Mouse (Mus musculus): Measurements from ENCODE around the gene Anxa9. TPM values are rescaled to one million over a fixed set of nuclear protein-coding genes. Genes with fewer than 3 reads are reported as not detected.

The Anxa9 gene
- polyA plus RNA-seq, 1 experiment, result 1.5 TPM

GRCm38 (mm10) chr3:95282381-95282864 lies 24.6 kb downstream of the Anxa9 start:
- H3K36me3 ChIP-seq (ENCODE audit: control insufficient read depth, insufficient read depth, low read length), result no peaks in the 10 kb centered on the region
- peak; percentile 62 for DNase-seq
- WGBS, result under 1% methylated on average over 11 of the region's 11 CpGs

GRCm38 (mm10) chr3:95281216-95282126 lies 25.5 kb downstream of the Anxa9 start, which contains the start of the genes Mindy1 and Prune1:
TSS of gene Mindy1 (plus strand) at chr3:95281345.
TSS of gene Prune1 (minus strand) at chr3:95282076.
- DNase-seq, result peak; percentile 99
- Histone ChIP-seq H3K4me1 (replicated peaks; ENCODE audit: control insufficient read depth, insufficient read depth, low read length) (peaks cover 16% of the 10 kb centered on the region), H3K36me3 (ENCODE audit: control insufficient read depth, insufficient read depth, low read length) (no peaks in the 10 kb centered on the region), H3K27ac (ENCODE audit: control insufficient read depth, insufficient read depth, low read length) (peak within 1 kb of the TSS; percentile 93), H3K4me3 (ENCODE audit: control insufficient read depth, insufficient read depth, low read length) (peak within 1 kb of the TSS; percentile 99), H3K27me3 (ENCODE audit: control insufficient read depth, insufficient read depth, low read length) (no peaks in the 10 kb centered on the region)
- TF ChIP-seq POLR2A (IDR thresholded peaks at IDR 0.05; ENCODE audit: control insufficient read depth, extremely low read depth, insufficient read depth, low read length, poor library complexity), result peak; percentile 48; the same call in 1 of the 2 replicates
- TF ChIP-seq CTCF (IDR thresholded peaks at IDR 0.05; ENCODE audit: borderline replicate concordance, control insufficient read depth, extremely low read depth, insufficient read depth, low read length, poor library complexity), result peak; percentile 61
- WGBS, result under 1% methylated on average over 53 of the region's 53 CpGs

More at GRCm38 (mm10) chr3:95282381-95282864, 24.6 kb downstream of the Anxa9 start:
- TF ChIP-seq CTCF (IDR thresholded peaks at IDR 0.05; ENCODE audit: borderline replicate concordance, control insufficient read depth, extremely low read depth, insufficient read depth, low read length, poor library complexity) (no peak), POLR2A (IDR thresholded peaks at IDR 0.05; ENCODE audit: control insufficient read depth, extremely low read depth, insufficient read depth, low read length, poor library complexity) (peak; percentile 40; the same call in 1 of the 2 replicates)
- Histone ChIP-seq H3K4me3 (ENCODE audit: control insufficient read depth, insufficient read depth, low read length) (peak overlapping the region; percentile 77), H3K27me3 (ENCODE audit: control insufficient read depth, insufficient read depth, low read length) (no peaks in the 10 kb centered on the region), H3K4me1 (replicated peaks; ENCODE audit: control insufficient read depth, insufficient read depth, low read length) (peaks cover 16% of the 10 kb centered on the region), H3K27ac (ENCODE audit: control insufficient read depth, insufficient read depth, low read length) (peak overlapping the region; percentile 93)

GRCm38 (mm10) chr3:95280747-95281146 lies 26.2 kb downstream of the Anxa9 start:
- H3K36me3 ChIP-seq (ENCODE audit: control insufficient read depth, insufficient read depth, low read length), result no peaks in the 10 kb centered on the region
- DNase-seq, result peak; percentile 9
- WGBS, result 9% methylated on average over 8 of the region's 8 CpGs
- H3K27me3 ChIP-seq (ENCODE audit: control insufficient read depth, insufficient read depth, low read length), result no peaks in the 10 kb centered on the region
- H3K27ac ChIP-seq (ENCODE audit: control insufficient read depth, insufficient read depth, low read length), result peak overlapping the region; percentile 47; the same call in 1 of the 2 replicates
- peak overlapping the region; percentile 99 for H3K4me3 ChIP-seq (ENCODE audit: control insufficient read depth, insufficient read depth, low read length)
- peaks cover 15% of the 10 kb centered on the region for H3K4me1 ChIP-seq (replicated peaks; ENCODE audit: control insufficient read depth, insufficient read depth, low read length)
- TF ChIP-seq POLR2A (IDR thresholded peaks at IDR 0.05; ENCODE audit: control insufficient read depth, extremely low read depth, insufficient read depth, low read length, poor library complexity), result no peak
- TF ChIP-seq CTCF (IDR thresholded peaks at IDR 0.05; ENCODE audit: borderline replicate concordance, control insufficient read depth, extremely low read depth, insufficient read depth, low read length, poor library complexity), result no peak

- H3K27ac ChIP-seq (ENCODE audit: control insufficient read depth, insufficient read depth, low read length), result no peak overlapping the region
These were observed 29.8 kb downstream of the Anxa9 start for GRCm38 (mm10) chr3:95277149-95277551.

GRCm38 (mm10) chr3:95276428-95276934 lies 30.5 kb downstream of the Anxa9 start:
- WGBS, result 44% methylated on average over 5 of the region's 5 CpGs
- no peak for TF ChIP-seq POLR2A (IDR thresholded peaks at IDR 0.05; ENCODE audit: control insufficient read depth, extremely low read depth, insufficient read depth, low read length, poor library complexity)
- no peak for TF ChIP-seq CTCF (IDR thresholded peaks at IDR 0.05; ENCODE audit: borderline replicate concordance, control insufficient read depth, extremely low read depth, insufficient read depth, low read length, poor library complexity)
- no peak overlapping the region for H3K27ac ChIP-seq (ENCODE audit: control insufficient read depth, insufficient read depth, low read length)
- no peak for DNase-seq
- H3K4me1 ChIP-seq (replicated peaks; ENCODE audit: control insufficient read depth, insufficient read depth, low read length), result peaks cover 10% of the 10 kb centered on the region
- H3K36me3 ChIP-seq (ENCODE audit: control insufficient read depth, insufficient read depth, low read length), result no peaks in the 10 kb centered on the region
- no peak overlapping the region for H3K4me3 ChIP-seq (ENCODE audit: control insufficient read depth, insufficient read depth, low read length)
- no peaks in the 10 kb centered on the region for H3K27me3 ChIP-seq (ENCODE audit: control insufficient read depth, insufficient read depth, low read length)

More at GRCm38 (mm10) chr3:95277149-95277551, 29.8 kb downstream of the Anxa9 start:
- Histone ChIP-seq H3K4me1 (replicated peaks; ENCODE audit: control insufficient read depth, insufficient read depth, low read length) (peaks cover 10% of the 10 kb centered on the region), H3K4me3 (ENCODE audit: control insufficient read depth, insufficient read depth, low read length) (no peak overlapping the region), H3K27me3 (ENCODE audit: control insufficient read depth, insufficient read depth, low read length) (no peaks in the 10 kb centered on the region), H3K36me3 (ENCODE audit: control insufficient read depth, insufficient read depth, low read length) (no peaks in the 10 kb centered on the region)
- WGBS, result 91% methylated on average over 1 of the region's 1 CpGs
- no peak for DNase-seq
- no peak for TF ChIP-seq CTCF (IDR thresholded peaks at IDR 0.05; ENCODE audit: borderline replicate concordance, control insufficient read depth, extremely low read depth, insufficient read depth, low read length, poor library complexity)
- TF ChIP-seq POLR2A (IDR thresholded peaks at IDR 0.05; ENCODE audit: control insufficient read depth, extremely low read depth, insufficient read depth, low read length, poor library complexity), result no peak

- TF ChIP-seq CTCF (IDR thresholded peaks at IDR 0.05; ENCODE audit: borderline replicate concordance, control insufficient read depth, extremely low read depth, insufficient read depth, low read length, poor library complexity) (no peak), POLR2A (IDR thresholded peaks at IDR 0.05; ENCODE audit: control insufficient read depth, extremely low read depth, insufficient read depth, low read length, poor library complexity) (no peak)
- DNase-seq, result no peak
- Histone ChIP-seq H3K27me3 (ENCODE audit: control insufficient read depth, insufficient read depth, low read length) (no peaks in the 10 kb centered on the region), H3K36me3 (ENCODE audit: control insufficient read depth, insufficient read depth, low read length) (no peaks in the 10 kb centered on the region), H3K27ac (ENCODE audit: control insufficient read depth, insufficient read depth, low read length) (no peak overlapping the region), H3K4me3 (ENCODE audit: control insufficient read depth, insufficient read depth, low read length) (no peak overlapping the region), H3K4me1 (replicated peaks; ENCODE audit: control insufficient read depth, insufficient read depth, low read length) (peaks cover 2% of the 10 kb centered on the region; the same call in 1 of the 2 replicates)
- WGBS, result 77% methylated on average over 6 of the region's 6 CpGs
These were observed 31.8 kb downstream of the Anxa9 start for GRCm38 (mm10) chr3:95275161-95275560.
